Mouse (Mus musculus): ENCODE measurements around the gene Ccdc173.

- TF ChIP-seq GATA1 (IDR thresholded peaks at IDR 0.05; ENCODE audit: borderline replicate concordance, low read length) (no peak), FLI1 (IDR thresholded peaks at IDR 0.05; ENCODE audit: low read length) (no peak)
Measured at GRCm38 (mm10) chr2:69837244-69837967, 48.0 kb upstream of the Ccdc173 start.
